Mouse (Mus musculus) embryonic facial prominence, embryonic 15.5 days (tissue): Measurements from ENCODE around the gene Etv6. TPM values are rescaled to one million over a fixed set of nuclear protein-coding genes. Genes with fewer than 3 reads are reported as not detected.

Source experiments
- ATAC-seq: fragments of 200-750 bp; cut with Nextera tagmentation; 2 replicates; pipeline ENCODE4 v1.8.0; 2017; ENCODE audit warnings: low read depth, moderate TSS enrichment; ENCODE audit not compliant: insufficient number of reproducible peaks, low FRiP score, low TSS enrichment
- H3K27ac ChIP-seq: fragments of 300-500 bp; sonication (generic); replicated peaks from 2 replicates; pipeline ENCODE4 v1.5.1; 2015; ENCODE audit warnings: mild to moderate bottlenecking, inconsistent platforms
- H3K27me3 ChIP-seq: fragments of 300-500 bp; sonication (generic); 2 replicates; pipeline ENCODE4 v1.6.1; 2015; ENCODE audit warnings: inconsistent platforms
- H3K36me3 ChIP-seq: fragments of 300-500 bp; sonication (generic); 2 replicates; pipeline ENCODE4 v1.6.1; 2015; ENCODE audit warnings: mild to moderate bottlenecking, inconsistent platforms
- H3K4me1 ChIP-seq: fragments of 300-500 bp; sonication (generic); 2 replicates; pipeline ENCODE4 v1.6.1; 2015; ENCODE audit warnings: inconsistent platforms
- H3K4me2 ChIP-seq: fragments of 300-500 bp; sonication (generic); replicated peaks from 2 replicates; pipeline ENCODE4 v1.6.1; 2015; ENCODE audit warnings: mild to moderate bottlenecking, inconsistent platforms
- H3K4me3 ChIP-seq: fragments of 300-500 bp; sonication (generic); replicated peaks from 2 replicates; pipeline ENCODE4 v1.5.1; 2015; ENCODE audit warnings: mild to moderate bottlenecking, inconsistent platforms
- H3K9ac ChIP-seq: fragments of 300-500 bp; sonication (generic); 2 replicates; pipeline ENCODE4 v1.6.1; 2015; ENCODE audit warnings: inconsistent platforms
- H3K9me3 ChIP-seq: fragments of 300-500 bp; sonication (generic); replicated peaks from 2 replicates; pipeline ENCODE4 v1.6.1; 2016; ENCODE audit warnings: inconsistent platforms
- WGBS: fragments of 180-500 bp; shearing (Covaris S2); methylation state at CpG from one replicate; pipeline ENCODE4 v1.1.7; 2015; 5-methylcytosine and 5-hydroxymethylcytosine counted together
- polyA plus RNA-seq: library from polyadenylated mRNA; unstranded; fragments of >200 nt; fragmentation: Nextera tagmentation; extraction: Ambion mirVana; gene quantifications from 2 replicates; pipeline ENCODE4 v1.2.1, GENCODE M21; 2015

Gene Etv6
- polyA plus RNA-seq, 1 experiment from 2014 or later: 11.6 TPM

DNA sequence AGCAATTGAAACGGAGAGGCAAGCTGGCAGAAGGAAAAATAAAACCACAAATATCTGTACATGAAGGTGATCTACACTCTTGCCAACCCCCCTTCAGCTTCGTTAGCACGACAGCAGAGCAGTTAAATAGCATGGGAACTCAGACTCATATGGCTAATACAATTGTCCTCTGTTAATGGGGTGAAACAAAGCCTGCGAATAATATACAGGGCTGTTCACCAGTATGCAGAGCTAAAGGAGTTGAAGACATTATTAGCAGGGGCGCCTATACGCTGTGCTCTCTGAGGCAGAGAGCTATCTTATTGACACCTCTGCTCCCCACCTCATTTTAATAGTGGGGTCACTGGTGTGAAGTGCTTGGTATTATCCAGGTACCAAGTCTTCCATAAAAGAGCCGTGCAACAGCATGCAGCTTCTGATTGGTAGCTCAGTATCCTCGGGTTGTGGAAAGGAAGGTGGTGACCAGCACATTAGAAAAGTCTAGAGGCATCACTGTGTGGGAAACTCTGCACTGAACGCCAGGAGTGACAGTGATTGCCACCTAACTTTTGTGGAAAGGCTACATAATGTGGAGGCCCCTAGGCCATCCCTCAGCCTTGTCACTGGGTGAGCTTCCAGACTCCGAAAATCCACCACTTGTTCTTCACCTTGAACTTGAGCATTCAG lies 23.5 kb downstream of the Etv6 start:
- 79% methylated on average over 10 of the region's 10 CpGs for WGBS

DNA sequence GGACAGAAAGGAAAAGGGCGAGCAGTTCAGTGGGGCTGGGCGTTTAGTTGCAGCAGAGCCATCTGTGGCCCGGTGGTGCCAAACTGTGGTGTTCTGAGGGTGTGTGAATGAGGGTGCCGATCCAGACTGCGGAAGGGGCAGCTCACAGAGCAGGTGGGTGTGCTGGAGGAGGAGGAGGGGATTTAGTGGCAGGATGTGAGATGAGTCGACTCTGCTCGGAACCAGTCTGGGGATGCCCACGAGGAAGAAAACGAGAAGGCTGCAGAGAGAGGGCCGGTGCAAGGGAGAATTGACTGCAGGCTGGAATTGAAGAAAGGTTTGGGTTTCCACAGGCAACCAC lies 24.0 kb downstream of the Etv6 start:
- WGBS: 68% methylated on average over 10 of the region's 10 CpGs

More for the DNA sequence above, 23.5 kb downstream of the Etv6 start:
- H3K4me2 ChIP-seq: no peak overlapping the region
- no peak overlapping the region for H3K27ac ChIP-seq
- H3K9me3 ChIP-seq: no peaks in the 10 kb centered on the region
- H3K9ac ChIP-seq: no peak overlapping the region
- no peak for ATAC-seq
- no peaks in the 10 kb centered on the region for H3K36me3 ChIP-seq
- H3K27me3 ChIP-seq: no peaks in the 10 kb centered on the region
- H3K4me3 ChIP-seq: no peak overlapping the region
- peaks cover 6% of the 10 kb centered on the region; the same call in 1 of the 2 replicates for H3K4me1 ChIP-seq

DNA sequence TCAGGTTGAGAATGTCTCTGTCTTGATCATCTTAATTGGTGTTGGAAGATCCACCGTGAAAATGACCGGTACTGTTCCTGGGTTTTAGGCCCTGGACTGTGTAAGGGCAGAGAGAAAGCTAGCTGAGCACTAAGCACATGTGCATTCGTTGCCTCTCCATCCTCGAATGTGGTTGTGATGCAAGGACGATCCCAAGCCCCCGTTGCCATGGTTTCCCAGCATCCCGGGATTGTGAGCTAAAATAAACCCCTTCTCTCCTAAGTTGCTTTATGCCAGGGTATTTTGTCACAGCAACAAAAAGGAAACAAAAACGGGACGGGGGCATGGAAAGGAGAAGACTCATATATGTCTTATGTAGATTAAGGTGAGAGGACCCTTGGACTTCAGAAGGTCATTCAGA lies 24.5 kb downstream of the Etv6 start:
- Histone ChIP-seq H3K27me3 (no peaks in the 10 kb centered on the region), H3K27ac (no peak overlapping the region), H3K36me3 (no peaks in the 10 kb centered on the region), H3K9ac (no peak overlapping the region), H3K4me3 (no peak overlapping the region), H3K4me2 (no peak overlapping the region), H3K4me1 (peaks cover 6% of the 10 kb centered on the region; the same call in 1 of the 2 replicates), H3K9me3 (no peaks in the 10 kb centered on the region)
- 81% methylated on average over 9 of the region's 9 CpGs for whole genome bisulfite sequencing
- ATAC-seq: no peak

More for the DNA sequence above, 24.0 kb downstream of the Etv6 start:
- no peak for ATAC-seq
- no peak overlapping the region for H3K9ac ChIP-seq
- no peaks in the 10 kb centered on the region for H3K9me3 ChIP-seq
- no peak overlapping the region for H3K4me3 ChIP-seq
- no peaks in the 10 kb centered on the region for H3K27me3 ChIP-seq
- no peak overlapping the region for H3K27ac ChIP-seq
- peaks cover 6% of the 10 kb centered on the region; the same call in 1 of the 2 replicates for H3K4me1 ChIP-seq
- no peak overlapping the region for H3K4me2 ChIP-seq
- no peaks in the 10 kb centered on the region for H3K36me3 ChIP-seq

DNA sequence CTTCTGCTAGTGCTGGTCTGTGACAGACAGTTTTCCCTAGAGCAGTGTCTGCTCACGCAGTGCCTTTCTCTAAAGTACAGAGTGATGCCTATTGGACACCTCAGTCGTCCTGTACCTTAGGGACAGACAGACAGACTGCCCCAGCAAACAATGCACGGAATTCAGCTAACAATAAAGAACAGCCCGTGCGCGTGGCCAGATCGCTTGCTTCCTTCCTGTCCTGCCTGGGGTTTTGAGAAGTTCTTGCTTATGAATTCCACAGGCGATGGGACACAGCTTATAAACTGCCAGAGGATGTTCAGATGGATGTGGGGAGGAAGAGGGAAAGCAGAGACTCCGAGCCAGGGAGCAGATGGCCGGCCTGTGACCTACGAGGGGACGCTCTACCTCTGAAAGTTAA lies 25.3 kb downstream of the Etv6 start:
- H3K4me3 ChIP-seq: no peak overlapping the region
- H3K36me3 ChIP-seq: no peaks in the 10 kb centered on the region
- no peaks in the 10 kb centered on the region for H3K27me3 ChIP-seq
- H3K27ac ChIP-seq: no peak overlapping the region
- H3K4me1 ChIP-seq: peaks cover 6% of the 10 kb centered on the region; the same call in 1 of the 2 replicates
- no peaks in the 10 kb centered on the region for H3K9me3 ChIP-seq
- ATAC-seq: no peak; the same call in 1 of the 2 replicates
- 72% methylated on average over 12 of the region's 12 CpGs for WGBS
- H3K4me2 ChIP-seq: no peak overlapping the region
- H3K9ac ChIP-seq: no peak overlapping the region

DNA sequence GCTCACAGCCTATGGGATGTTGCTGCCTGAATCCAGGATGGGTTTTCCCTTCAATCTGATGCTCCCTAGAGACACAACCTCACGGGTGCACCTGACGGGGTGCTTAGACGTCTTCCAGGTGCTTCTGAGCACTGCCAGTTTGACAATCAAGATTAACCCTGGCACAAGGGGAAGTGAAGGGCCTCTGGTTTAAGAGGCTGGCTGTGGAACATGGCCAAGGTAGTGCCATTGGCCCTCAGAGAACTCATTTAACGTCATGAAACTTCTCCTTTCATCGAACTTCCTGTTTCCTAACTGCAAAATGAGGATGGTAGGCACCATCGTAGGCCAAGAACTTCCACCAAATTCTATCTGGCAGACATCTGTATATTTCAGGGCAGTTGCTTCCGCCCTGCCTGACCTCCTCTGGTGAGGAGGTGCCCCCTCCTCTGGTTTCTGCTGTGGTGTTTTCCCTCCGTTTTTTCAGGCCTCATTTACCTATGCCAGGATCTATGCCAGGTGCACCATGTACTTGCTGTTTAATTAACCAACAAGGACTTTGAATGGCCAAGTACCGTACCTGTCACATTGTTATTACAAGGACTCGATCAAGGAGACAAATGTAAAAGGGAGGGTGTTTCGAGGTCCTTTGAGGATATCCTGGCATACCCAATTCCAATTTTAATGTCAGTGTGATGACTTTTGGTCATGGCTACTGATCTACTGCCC lies 29.7 kb downstream of the Etv6 start:
- no peak overlapping the region for H3K4me2 ChIP-seq
- H3K27me3 ChIP-seq: no peaks in the 10 kb centered on the region
- WGBS: 80% methylated on average over 11 of the region's 11 CpGs
- H3K4me3 ChIP-seq: no peak overlapping the region
- ATAC-seq: no peak
- no peak overlapping the region for H3K27ac ChIP-seq
- no peak overlapping the region for H3K9ac ChIP-seq
- H3K4me1 ChIP-seq: peaks cover 6% of the 10 kb centered on the region; the same call in 1 of the 2 replicates
- peaks cover 7% of the 10 kb centered on the region; the same call in 1 of the 2 replicates for H3K36me3 ChIP-seq
- H3K9me3 ChIP-seq: no peaks in the 10 kb centered on the region

DNA sequence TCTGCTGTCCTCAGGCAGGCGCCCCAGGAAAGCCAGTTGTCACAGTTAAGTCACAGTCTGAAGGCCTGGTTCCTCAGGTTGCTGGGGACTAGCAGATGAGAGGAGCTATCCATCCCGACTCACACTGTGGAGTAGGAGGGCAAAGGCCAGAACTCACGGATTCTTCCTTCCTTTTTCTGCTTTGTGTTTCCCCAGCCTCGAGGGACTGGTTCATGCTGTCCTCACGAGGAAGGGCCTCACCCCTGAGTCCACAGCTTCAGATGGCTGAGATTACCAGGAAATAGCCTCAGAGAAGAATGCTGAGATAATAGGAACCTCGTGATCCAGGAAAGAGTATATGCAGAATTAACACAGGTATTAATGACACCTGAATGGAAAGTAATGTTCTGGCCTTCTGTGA lies 30.6 kb downstream of the Etv6 start:
- WGBS: 33% methylated on average over 6 of the region's 6 CpGs
- Histone ChIP-seq H3K27me3 (no peaks in the 10 kb centered on the region), H3K9ac (no peak overlapping the region), H3K36me3 (peaks cover 7% of the 10 kb centered on the region; the same call in 1 of the 2 replicates), H3K9me3 (no peaks in the 10 kb centered on the region), H3K4me2 (no peak overlapping the region), H3K4me1 (peaks cover 1% of the 10 kb centered on the region; the same call in 1 of the 2 replicates), H3K27ac (no peak overlapping the region), H3K4me3 (no peak overlapping the region)
- no peak for ATAC-seq

DNA sequence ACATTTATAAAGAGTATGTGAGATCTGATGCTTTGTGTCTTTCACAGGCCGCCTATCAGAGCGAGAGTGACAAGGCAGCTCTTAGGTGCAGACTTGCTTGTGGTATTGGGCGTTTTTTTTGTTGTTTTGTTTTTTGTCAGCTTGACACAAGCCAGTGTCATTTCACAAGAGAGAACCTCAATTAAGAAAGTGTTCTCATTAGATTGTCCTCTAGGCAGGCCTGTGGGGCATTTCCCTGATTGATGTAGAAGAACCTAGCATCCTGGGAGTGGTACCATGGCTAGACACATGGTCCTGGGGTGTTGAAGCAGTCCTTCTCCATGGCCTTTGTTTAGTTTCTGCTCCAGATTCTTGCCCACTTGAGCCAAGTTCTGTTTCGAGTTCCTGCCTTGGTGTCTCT lies 31.5 kb downstream of the Etv6 start:
- no peak overlapping the region for H3K9ac ChIP-seq
- H3K27ac ChIP-seq: no peak overlapping the region
- no peak overlapping the region for H3K4me2 ChIP-seq
- peaks cover 7% of the 10 kb centered on the region; the same call in 1 of the 2 replicates for H3K36me3 ChIP-seq
- H3K27me3 ChIP-seq: no peaks in the 10 kb centered on the region
- no peaks in the 10 kb centered on the region for H3K4me1 ChIP-seq
- H3K9me3 ChIP-seq: no peaks in the 10 kb centered on the region
- no peak for ATAC-seq
- 82% methylated on average over 4 of the region's 4 CpGs for WGBS
- H3K4me3 ChIP-seq: no peak overlapping the region

DNA sequence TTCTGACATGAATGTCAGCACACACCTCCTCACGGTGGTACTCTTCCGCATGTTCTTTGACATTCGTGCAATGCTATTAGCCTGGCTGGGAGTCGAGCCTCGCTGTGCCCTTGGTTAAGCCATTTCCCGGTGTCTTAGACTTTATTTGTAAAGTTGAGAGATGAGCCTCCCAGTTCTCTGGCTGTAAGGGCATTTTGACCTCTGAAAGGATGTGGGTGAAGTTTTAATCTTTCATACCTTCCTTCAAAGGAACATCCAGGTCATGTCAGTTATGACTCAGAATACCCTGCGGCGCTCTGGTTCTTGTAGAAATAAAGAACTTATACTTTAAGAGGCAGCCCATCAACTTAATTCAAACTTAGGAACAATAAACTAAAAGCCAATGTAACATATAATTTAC lies 32.0 kb downstream of the Etv6 start:
- Histone ChIP-seq H3K9ac (no peak overlapping the region), H3K4me1 (no peaks in the 10 kb centered on the region), H3K4me3 (no peak overlapping the region), H3K9me3 (no peaks in the 10 kb centered on the region), H3K36me3 (peaks cover 7% of the 10 kb centered on the region; the same call in 1 of the 2 replicates), H3K4me2 (no peak overlapping the region), H3K27me3 (no peaks in the 10 kb centered on the region), H3K27ac (no peak overlapping the region)
- 93% methylated on average over 8 of the region's 8 CpGs for WGBS
- ATAC-seq: no peak

DNA sequence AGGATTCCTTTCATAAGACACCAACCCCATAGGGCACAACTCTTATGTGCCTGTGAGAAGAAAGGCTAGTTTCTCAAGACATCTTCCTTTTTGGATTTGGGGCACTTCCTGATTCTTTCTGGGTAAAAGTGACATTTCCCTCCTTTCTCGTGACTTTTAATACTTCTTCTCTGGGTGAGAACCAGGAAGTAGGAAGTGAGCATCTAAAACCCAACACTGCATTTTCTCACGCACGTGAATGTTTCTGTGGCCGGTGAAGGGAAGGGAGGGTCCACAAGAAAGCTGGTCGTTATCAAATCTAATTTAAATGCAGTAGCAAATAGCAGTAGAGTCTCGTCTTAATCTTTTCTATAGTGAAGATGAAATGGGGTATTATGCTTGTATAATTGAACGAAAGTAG lies 36.9 kb downstream of the Etv6 start:
- H3K9ac ChIP-seq: no peak overlapping the region
- H3K36me3 ChIP-seq: peaks cover 19% of the 10 kb centered on the region; the same call in 1 of the 2 replicates
- H3K27me3 ChIP-seq: no peaks in the 10 kb centered on the region
- H3K4me3 ChIP-seq: no peak overlapping the region
- 82% methylated on average over 7 of the region's 7 CpGs for WGBS
- H3K4me2 ChIP-seq: no peak overlapping the region
- H3K9me3 ChIP-seq: no peaks in the 10 kb centered on the region
- no peak for ATAC-seq
- no peak overlapping the region for H3K27ac ChIP-seq
- H3K4me1 ChIP-seq: no peaks in the 10 kb centered on the region

DNA sequence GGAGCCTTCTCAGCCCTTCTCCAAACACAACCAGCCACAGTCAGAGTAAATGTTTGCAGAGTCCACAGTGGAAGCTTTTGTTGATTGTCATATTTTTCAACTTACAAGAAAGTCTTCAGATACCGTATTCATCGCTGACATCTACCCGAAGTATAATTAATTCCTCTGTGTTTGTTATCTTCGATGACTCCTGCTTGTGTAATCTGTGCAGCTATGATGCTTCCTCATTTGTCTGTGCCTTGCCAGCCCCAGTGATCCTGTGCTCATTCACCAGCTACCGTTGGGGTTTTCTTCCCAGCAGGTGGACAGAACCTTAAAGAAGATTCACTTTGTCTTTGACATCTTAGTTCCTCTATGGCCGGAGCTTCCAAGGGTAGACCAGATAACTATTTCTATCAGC lies 37.4 kb downstream of the Etv6 start:
- no peak overlapping the region for H3K27ac ChIP-seq
- no peaks in the 10 kb centered on the region for H3K27me3 ChIP-seq
- ATAC-seq: no peak

DNA sequence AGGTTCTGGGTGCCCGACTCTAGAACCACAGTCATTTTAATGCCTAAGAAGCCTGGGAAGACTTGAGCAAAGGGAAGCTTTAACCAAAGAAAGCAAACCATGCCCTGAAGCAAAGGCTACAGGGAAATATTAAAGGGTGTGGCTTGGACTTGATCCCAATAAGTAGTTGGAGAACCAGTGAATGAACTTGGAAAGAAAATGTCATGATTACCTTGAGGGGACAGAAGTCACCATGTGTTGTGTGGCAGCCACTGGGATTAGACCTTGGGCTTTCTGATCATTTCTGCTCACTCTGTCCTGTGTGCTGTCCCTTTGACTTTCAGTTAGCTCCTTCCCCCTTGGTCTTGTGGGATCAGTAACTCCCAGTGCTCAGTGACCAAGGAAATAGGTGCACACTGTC lies 38.9 kb downstream of the Etv6 start:
- Histone ChIP-seq H3K9ac (no peak overlapping the region), H3K4me1 (no peaks in the 10 kb centered on the region), H3K36me3 (0 out of 2 replicates have a peak, but pooled peaks cover 12% of the 10 kb centered on the region), H3K4me2 (no peak overlapping the region), H3K27ac (no peak overlapping the region), H3K4me3 (no peak overlapping the region), H3K27me3 (no peaks in the 10 kb centered on the region), H3K9me3 (no peaks in the 10 kb centered on the region)
- no peak for ATAC-seq
- WGBS: 86% methylated on average over 1 of the region's 1 CpGs

More for the DNA sequence above, 37.4 kb downstream of the Etv6 start:
- Histone ChIP-seq H3K4me3 (no peak overlapping the region), H3K9me3 (no peaks in the 10 kb centered on the region), H3K4me2 (no peak overlapping the region), H3K36me3 (peaks cover 19% of the 10 kb centered on the region; the same call in 1 of the 2 replicates), H3K9ac (no peak overlapping the region), H3K4me1 (no peaks in the 10 kb centered on the region)
- WGBS: 88% methylated on average over 6 of the region's 6 CpGs
